Mouse (Mus musculus) cerebellum, adult 11-12 months (tissue): Measurements from ENCODE around the gene Arhgef10l.
"Not testable (repeated sequence)": the region's sequence is repeated elsewhere in the genome, so short reads cannot be mapped to it uniquely, and the experiment has no call there.

Experiments used
- DNase-seq: peaks from one replicate; pipeline ENCODE4 v3.0.0; 2022

The Arhgef10l gene

GRCm38 (mm10) chr4:140566785-140567184, 99.0 kb downstream of the Arhgef10l start:
- no peak for DNase-seq

- DNase-seq = not testable (repeated sequence)
Measured at GRCm38 (mm10) chr4:140564459-140564858, 101.4 kb downstream of the Arhgef10l start.

DNA sequence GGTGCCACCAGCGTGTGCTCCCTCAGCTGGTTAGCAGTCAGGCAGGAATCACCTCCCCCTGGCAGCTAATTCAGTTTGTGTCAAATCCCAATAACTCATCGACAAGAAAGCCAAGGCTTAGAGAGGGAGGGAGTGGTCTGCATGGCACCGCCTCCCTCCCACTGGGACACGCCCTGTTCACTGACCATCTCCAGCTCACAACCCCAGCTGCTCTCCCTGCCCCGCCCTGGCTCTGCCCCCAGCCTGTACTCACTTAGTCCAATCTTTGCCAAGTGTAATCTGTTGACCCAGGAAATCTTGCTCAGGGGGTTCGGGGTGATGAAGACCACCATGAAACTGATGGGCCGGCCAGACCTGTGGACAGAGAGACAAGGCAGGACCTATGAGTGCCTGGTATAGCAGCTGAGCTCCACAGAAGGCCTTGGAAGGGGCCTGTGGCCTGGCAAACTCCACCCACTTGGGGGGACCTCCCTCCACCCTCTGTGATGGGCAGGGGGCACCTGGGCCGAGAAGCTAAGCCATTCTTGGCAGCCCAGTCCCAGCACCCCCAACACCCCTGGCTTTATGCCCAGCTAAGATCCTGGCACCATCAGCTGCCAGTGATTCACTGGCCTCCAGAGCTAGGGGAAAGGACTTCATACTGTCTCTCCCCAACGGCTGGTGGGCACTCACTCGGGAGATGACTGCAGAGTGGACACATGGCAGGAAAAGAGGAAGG, 103.2 kb downstream of the Arhgef10l start:
- peak; percentile 43 for DNase-seq

DNA sequence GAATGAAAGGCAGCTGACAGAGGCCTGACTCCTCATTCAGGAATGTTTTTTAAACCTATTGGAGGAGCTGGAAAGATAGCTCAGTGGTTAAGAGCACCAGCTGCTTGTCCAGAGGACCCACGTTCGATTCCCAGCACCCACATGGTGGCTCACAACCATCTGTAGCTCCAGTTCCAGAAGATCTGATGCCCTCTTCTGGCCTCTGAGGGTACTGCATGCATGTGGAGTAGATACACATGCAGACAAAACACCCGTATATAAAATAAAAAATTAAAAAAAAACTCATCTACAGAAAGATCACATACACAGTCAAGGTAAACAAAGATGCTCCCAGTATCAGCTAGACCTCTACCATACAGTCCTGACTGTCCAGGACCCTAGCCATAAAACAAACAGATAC, 104.1 kb downstream of the Arhgef10l start:
- no peak for DNase-seq

GRCm38 (mm10) chr4:140559862-140560261, 106.0 kb downstream of the Arhgef10l start:
- DNase-seq = no peak

DNA sequence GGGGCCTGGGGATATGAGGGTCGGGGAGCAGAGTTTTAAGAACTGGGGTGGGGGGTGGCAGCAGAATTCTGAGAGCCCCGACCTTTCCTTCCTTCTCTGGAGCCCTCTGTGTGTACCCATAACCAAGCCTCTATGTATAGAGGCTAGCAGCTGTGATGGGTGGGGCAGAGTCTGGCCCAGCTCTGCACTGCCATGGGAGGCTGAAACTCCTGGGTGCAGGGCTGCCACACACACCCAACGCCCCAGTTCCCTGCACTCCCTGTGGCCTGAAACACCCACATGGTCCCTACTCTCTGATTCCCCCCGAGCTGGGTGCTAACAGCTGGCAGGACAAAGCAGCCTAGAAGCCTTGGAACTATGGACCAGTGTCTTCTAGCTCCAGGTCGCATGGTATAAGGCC, 107.6 kb downstream of the Arhgef10l start:
- DNase-seq = no peak

DNA sequence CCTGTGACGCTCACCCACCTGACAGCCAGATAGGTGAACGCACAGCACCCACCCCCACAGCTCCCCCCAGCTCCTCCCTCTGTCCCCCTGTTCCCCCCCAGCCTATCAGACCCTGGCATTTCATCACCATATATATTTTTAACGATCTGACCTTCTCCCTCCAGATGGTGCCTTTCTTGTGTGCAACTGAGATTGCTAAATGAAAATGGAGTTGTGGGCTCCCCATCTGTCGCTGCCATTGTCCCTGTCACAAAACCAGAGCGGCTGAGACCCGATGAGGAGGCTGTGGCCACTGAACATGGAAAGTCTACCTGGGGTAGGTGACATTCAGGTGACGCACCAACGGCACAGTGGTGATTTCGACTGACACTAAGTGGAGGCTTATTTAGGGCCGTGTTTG, 109.3 kb downstream of the Arhgef10l start:
- no peak for DNase-seq

- DNase-seq = peak; percentile 69
Measured at GRCm38 (mm10) chr4:140555273-140555672, 110.5 kb downstream of the Arhgef10l start.

GRCm38 (mm10) chr4:140554552-140554951, 111.3 kb downstream of the Arhgef10l start:
- no peak for DNase-seq

- DNase-seq = no peak
Measured at GRCm38 (mm10) chr4:140551766-140552165, 114.0 kb downstream of the Arhgef10l start.

GRCm38 (mm10) chr4:140550670-140551069, 115.1 kb downstream of the Arhgef10l start:
- no peak for DNase-seq

GRCm38 (mm10) chr4:140549975-140550374, 115.8 kb downstream of the Arhgef10l start:
- no peak for DNase-seq

DNA sequence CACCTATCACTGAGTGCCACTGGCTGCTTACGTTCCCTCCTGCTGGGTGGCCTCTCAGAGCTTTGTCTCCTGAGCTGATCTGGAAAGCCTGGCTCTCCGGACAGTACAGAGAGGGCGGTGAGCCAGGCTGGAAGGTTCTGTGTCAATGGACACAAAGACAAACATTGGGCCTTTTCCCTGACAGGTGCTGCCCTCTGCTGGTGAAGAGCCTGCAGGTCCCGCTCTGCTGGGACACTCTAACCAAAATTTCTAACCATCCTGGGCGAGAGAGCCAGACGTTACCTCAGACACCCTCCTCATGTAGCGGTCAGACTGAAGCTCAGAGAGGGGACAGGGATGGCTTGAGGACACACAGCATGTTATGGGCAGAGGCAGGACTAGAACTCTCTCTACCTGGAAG, 118.3 kb downstream of the Arhgef10l start:
- peak; percentile 80 for DNase-seq

DNA sequence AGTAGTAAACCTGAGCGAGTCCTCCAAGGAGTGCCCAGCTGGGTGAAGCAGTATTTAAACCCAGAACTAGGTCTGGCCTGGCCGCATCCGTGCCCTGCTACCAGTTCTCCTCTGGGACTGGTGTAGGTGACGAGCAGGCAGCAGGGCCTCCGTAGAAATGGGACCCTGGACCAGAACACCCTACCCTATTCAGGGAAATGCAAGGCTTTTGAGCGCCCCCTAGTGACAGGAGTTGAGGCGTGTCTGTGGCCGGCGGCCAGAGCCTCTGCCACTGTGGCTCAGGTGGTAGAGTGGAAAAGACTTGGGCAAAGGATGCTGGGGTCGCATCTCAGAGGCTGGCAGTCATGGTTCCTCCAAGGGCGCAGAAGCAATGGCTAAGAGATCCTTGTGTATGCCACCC, 126.7 kb downstream of the Arhgef10l start:
- DNase-seq = peak; percentile 63

GRCm38 (mm10) chr4:140537561-140538021, 128.2 kb downstream of the Arhgef10l start:
- no peak for DNase-seq

GRCm38 (mm10) chr4:140535323-140535722, 130.5 kb downstream of the Arhgef10l start:
- no peak for DNase-seq

- no peak for DNase-seq
Measured at GRCm38 (mm10) chr4:140532270-140532669, 133.5 kb downstream of the Arhgef10l start.

DNA sequence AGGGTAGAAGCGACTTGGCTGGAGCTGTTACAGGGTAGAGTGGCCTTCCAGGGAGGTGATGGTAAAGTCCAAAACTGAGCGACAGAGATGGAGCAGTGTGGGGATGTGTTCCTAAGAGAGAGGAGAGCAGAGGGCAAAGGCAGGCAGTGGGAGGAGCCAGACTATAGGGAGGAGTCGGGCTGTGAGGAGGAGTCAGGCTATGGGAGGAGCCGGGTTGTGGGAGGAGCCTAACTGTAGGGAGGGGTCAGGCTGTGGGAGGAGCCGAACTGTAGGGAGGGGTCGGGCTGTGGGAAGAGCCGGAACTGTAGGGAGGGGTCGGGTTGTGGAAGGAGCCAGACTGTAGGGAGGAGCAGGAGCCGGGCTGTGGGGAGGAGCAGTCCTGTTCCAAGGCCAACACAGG, 134.8 kb downstream of the Arhgef10l start:
- no peak for DNase-seq

DNA sequence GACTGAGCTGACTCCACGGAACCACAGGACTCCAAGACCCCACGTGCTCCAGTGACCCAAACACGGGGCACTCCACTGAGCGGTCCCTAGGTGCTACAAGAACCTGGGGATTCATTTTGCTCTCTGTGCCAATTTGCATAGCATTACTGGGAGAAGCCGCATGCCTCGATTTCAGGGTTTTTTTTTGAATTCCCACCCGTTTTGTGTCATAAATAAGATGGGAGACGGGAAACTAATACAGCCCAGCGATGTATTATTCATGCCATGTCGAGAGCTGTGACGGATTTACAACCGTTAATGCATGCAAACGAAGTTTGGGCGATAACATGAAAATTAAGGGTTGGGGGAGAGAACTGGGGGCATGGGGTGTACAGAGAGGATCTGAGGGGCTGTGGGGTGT, 136.1 kb downstream of the Arhgef10l start:
- no peak for DNase-seq

DNA sequence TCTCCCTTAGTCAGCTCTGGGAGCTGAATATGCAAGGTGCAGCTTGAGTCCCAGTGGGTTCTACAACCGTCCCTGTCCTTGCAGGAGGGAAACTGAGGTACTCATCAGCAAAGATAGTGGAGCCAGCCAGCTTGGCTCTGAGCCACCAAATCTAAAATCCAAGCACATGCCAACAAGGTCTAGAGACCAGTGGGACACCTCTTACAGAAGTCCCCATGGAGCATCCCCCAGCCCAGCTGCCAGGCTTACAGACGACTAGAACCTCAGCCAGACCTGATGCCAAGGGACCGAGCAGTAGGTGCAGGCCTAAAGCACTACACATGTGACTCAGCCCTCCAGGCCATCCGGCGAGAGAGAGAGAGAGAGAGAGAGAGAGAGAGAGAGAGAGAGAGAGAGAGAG, 137.4 kb downstream of the Arhgef10l start:
- DNase-seq = no peak

DNA sequence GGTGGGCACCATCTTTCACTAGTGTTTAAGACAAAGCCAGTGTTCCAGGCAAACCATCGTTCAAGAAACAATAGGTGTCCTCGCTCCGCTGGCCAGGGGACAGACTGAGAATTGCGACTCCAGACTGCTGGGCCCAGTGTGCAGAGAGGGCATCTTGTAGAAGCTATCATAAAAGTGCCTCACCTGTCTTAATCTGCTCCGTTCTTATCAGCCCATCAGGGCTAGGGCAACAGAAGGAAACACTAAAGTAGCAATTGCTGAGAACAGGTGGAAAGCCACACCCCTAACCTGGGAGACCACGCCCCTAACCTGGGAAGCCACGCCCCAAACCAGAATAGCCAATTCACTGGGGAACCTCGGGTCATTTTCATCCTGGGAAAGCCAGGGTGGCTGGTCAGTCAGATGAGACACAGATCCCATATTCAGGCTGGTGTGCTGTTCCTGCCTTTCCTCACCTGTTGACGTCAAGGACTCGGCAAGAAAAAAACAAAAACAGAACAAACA, 140.1 kb downstream of the Arhgef10l start:
- no peak for DNase-seq

DNA sequence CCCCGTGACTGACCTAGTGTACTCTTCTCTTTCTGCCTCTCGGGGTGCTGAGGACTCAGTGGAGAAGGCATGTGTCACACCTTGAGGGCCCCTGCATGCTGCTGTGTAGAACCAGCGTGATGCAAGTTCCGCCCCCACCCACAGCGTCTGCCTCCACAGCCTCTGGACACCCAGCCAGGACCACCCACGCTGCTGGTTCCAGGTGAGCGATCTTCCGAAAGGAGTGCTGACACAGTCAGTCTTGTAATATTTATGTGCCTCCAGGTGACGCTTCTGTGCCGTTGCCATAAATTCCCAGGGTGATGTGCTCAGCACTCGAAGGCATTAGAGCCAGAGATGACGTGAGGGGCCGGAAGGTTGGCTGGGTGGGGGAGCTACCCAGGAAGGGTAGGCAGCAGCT, 140.9 kb downstream of the Arhgef10l start:
- no peak for DNase-seq

GRCm38 (mm10) chr4:140522873-140523272, 142.9 kb downstream of the Arhgef10l start:
- DNase-seq = no peak

DNA sequence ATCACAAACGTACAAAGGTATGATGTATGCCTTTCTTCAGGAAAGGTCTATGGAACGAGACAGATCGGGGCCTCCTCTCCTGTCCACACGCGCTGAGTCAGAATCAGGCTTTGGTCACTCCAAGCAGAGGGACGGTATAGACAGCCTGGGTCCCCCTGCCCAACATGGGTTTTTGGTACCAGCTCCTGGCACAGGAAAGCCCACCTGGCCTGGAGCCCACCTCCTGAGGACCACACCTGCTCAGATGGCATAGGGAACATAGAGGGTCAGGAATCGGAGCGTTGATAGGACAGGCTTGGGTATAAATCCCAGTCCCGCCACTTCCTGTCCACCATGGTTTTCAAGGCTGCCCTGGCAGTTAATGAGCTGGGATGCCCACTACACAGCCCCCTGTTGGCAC, 145.1 kb downstream of the Arhgef10l start:
- DNase-seq = no peak

GRCm38 (mm10) chr4:140513797-140514196, 152.0 kb downstream of the Arhgef10l start:
- DNase-seq = no peak
